Mouse (Mus musculus): ENCODE measurements at regions not wholly inside any gene's neighbourhood (a gene's known extent, or its start where the extent isn't known, plus 50 kb on each side); places are given as distances from the start of the nearest gene placed in this dataset.

GRCm38 (mm10) chr15:11774717-11775116 lies 132.4 kb downstream of the Npr3 start:
- no peaks in the 10 kb centered on the region for H3K4me1 ChIP-seq (replicated peaks; ENCODE audit: control insufficient read depth, insufficient read depth)

GRCm38 (mm10) chr15:11770596-11770995 lies 136.5 kb downstream of the Npr3 start:
- ATAC-seq (ENCODE audit: low FRiP score, low TSS enrichment): no peak
- no peaks in the 10 kb centered on the region for H3K9me3 ChIP-seq (ENCODE audit: control insufficient read depth, low read length)
- TF ChIP-seq CTCF (IDR thresholded peaks at IDR 0.05; ENCODE audit: low read depth) (no peak), EP300 (optimal IDR thresholded peaks at IDR 0.05) (no peak)
- no peak for DNase-seq (ENCODE audit: low spot score)
- H3K27ac ChIP-seq (replicated peaks): no peak overlapping the region
- H3K4me3 ChIP-seq (ENCODE audit: low read depth, low read length): no peak overlapping the region
- H3K4me1 ChIP-seq (replicated peaks; ENCODE audit: control insufficient read depth, insufficient read depth): no peaks in the 10 kb centered on the region
- no peaks in the 10 kb centered on the region for H3K27me3 ChIP-seq (ENCODE audit: control insufficient read depth, insufficient read depth, low read length)
- H3K36me3 ChIP-seq (ENCODE audit: control insufficient read depth, insufficient read depth, low read length): no peaks in the 10 kb centered on the region
- H3K9ac ChIP-seq (ENCODE audit: low read length): no peak overlapping the region
- WGBS: 23% methylated on average over 1 of the region's 1 CpGs
- H3K4me2 ChIP-seq (replicated peaks; ENCODE audit: low read depth): no peak overlapping the region

More at GRCm38 (mm10) chr15:11774717-11775116, 132.4 kb downstream of the Npr3 start:
- Histone ChIP-seq H3K36me3 (ENCODE audit: control insufficient read depth, insufficient read depth, low read length) (no peaks in the 10 kb centered on the region), H3K4me2 (replicated peaks; ENCODE audit: low read depth) (no peak overlapping the region), H3K27ac (replicated peaks) (no peak overlapping the region), H3K4me3 (ENCODE audit: low read depth, low read length) (no peak overlapping the region), H3K27me3 (ENCODE audit: control insufficient read depth, insufficient read depth, low read length) (no peaks in the 10 kb centered on the region), H3K9me3 (ENCODE audit: control insufficient read depth, low read length) (no peaks in the 10 kb centered on the region), H3K9ac (ENCODE audit: low read length) (no peak overlapping the region)
- TF ChIP-seq CTCF (IDR thresholded peaks at IDR 0.05; ENCODE audit: low read depth) (no peak), EP300 (optimal IDR thresholded peaks at IDR 0.05) (no peak)
- 64% methylated on average over 5 of the region's 5 CpGs for WGBS
- DNase-seq (ENCODE audit: low spot score) (no peak), ATAC-seq (ENCODE audit: low FRiP score, low TSS enrichment) (no peak)

GRCm38 (mm10) chr15:11757963-11758362 lies 149.1 kb downstream of the Npr3 start:
- Histone ChIP-seq H3K27ac (replicated peaks) (no peak overlapping the region), H3K9me3 (ENCODE audit: control insufficient read depth, low read length) (no peaks in the 10 kb centered on the region), H3K4me2 (replicated peaks; ENCODE audit: low read depth) (no peak overlapping the region), H3K4me1 (replicated peaks; ENCODE audit: control insufficient read depth, insufficient read depth) (no peaks in the 10 kb centered on the region), H3K36me3 (ENCODE audit: control insufficient read depth, insufficient read depth, low read length) (no peaks in the 10 kb centered on the region), H3K4me3 (ENCODE audit: low read depth, low read length) (no peak overlapping the region), H3K27me3 (ENCODE audit: control insufficient read depth, insufficient read depth, low read length) (no peaks in the 10 kb centered on the region), H3K9ac (ENCODE audit: low read length) (no peak overlapping the region)
- 89% methylated on average over 1 of the region's 1 CpGs for WGBS
- no peak for TF ChIP-seq EP300 (optimal IDR thresholded peaks at IDR 0.05)
- TF ChIP-seq CTCF (IDR thresholded peaks at IDR 0.05; ENCODE audit: low read depth): no peak
- ATAC-seq (ENCODE audit: low FRiP score, low TSS enrichment) (no peak), DNase-seq (ENCODE audit: low spot score) (no peak)

GRCm38 (mm10) chr15:11756786-11757185 lies 150.3 kb downstream of the Npr3 start:
- no peaks in the 10 kb centered on the region for H3K4me1 ChIP-seq (replicated peaks; ENCODE audit: control insufficient read depth, insufficient read depth)
- WGBS: 70% methylated on average over 7 of the region's 7 CpGs

GRCm38 (mm10) chr15:11753216-11753615 lies 153.9 kb downstream of the Npr3 start:
- no peaks in the 10 kb centered on the region for H3K36me3 ChIP-seq (ENCODE audit: control insufficient read depth, insufficient read depth, low read length)
- no peaks in the 10 kb centered on the region for H3K27me3 ChIP-seq (ENCODE audit: control insufficient read depth, insufficient read depth, low read length)
- WGBS: 22% methylated on average over 3 of the region's 3 CpGs
- H3K4me3 ChIP-seq (ENCODE audit: low read depth, low read length): no peak overlapping the region
- no peak overlapping the region for H3K9ac ChIP-seq (ENCODE audit: low read length)
- peak; percentile 40 for DNase-seq (ENCODE audit: low spot score)
- ATAC-seq (ENCODE audit: low FRiP score, low TSS enrichment): no peak
- no peaks in the 10 kb centered on the region for H3K9me3 ChIP-seq (ENCODE audit: control insufficient read depth, low read length)
- H3K4me1 ChIP-seq (replicated peaks; ENCODE audit: control insufficient read depth, insufficient read depth): no peaks in the 10 kb centered on the region
- peak; percentile 95 for TF ChIP-seq CTCF (IDR thresholded peaks at IDR 0.05; ENCODE audit: low read depth)
- no peak for TF ChIP-seq EP300 (optimal IDR thresholded peaks at IDR 0.05)
- no peak overlapping the region for H3K27ac ChIP-seq (replicated peaks)
- no peak overlapping the region for H3K4me2 ChIP-seq (replicated peaks; ENCODE audit: low read depth)

More at GRCm38 (mm10) chr15:11756786-11757185, 150.3 kb downstream of the Npr3 start:
- H3K27me3 ChIP-seq (ENCODE audit: control insufficient read depth, insufficient read depth, low read length): no peaks in the 10 kb centered on the region
- no peak for TF ChIP-seq EP300 (optimal IDR thresholded peaks at IDR 0.05)
- TF ChIP-seq CTCF (IDR thresholded peaks at IDR 0.05; ENCODE audit: low read depth): no peak
- ATAC-seq (ENCODE audit: low FRiP score, low TSS enrichment) (no peak), DNase-seq (ENCODE audit: low spot score) (no peak)
- no peaks in the 10 kb centered on the region for H3K9me3 ChIP-seq (ENCODE audit: control insufficient read depth, low read length)
- H3K27ac ChIP-seq (replicated peaks): no peak overlapping the region
- H3K36me3 ChIP-seq (ENCODE audit: control insufficient read depth, insufficient read depth, low read length): no peaks in the 10 kb centered on the region
- no peak overlapping the region for H3K4me3 ChIP-seq (ENCODE audit: low read depth, low read length)
- H3K4me2 ChIP-seq (replicated peaks; ENCODE audit: low read depth): no peak overlapping the region
- no peak overlapping the region for H3K9ac ChIP-seq (ENCODE audit: low read length)

- ATAC-seq (ENCODE audit: low FRiP score, low TSS enrichment) (no peak), DNase-seq (ENCODE audit: low spot score) (no peak)
- Histone ChIP-seq H3K36me3 (ENCODE audit: control insufficient read depth, insufficient read depth, low read length) (no peaks in the 10 kb centered on the region), H3K4me1 (replicated peaks; ENCODE audit: control insufficient read depth, insufficient read depth) (no peaks in the 10 kb centered on the region), H3K9ac (ENCODE audit: low read length) (no peak overlapping the region), H3K27me3 (ENCODE audit: control insufficient read depth, insufficient read depth, low read length) (no peaks in the 10 kb centered on the region), H3K27ac (replicated peaks) (no peak overlapping the region), H3K4me2 (replicated peaks; ENCODE audit: low read depth) (no peak overlapping the region), H3K9me3 (ENCODE audit: control insufficient read depth, low read length) (no peaks in the 10 kb centered on the region), H3K4me3 (ENCODE audit: low read depth, low read length) (no peak overlapping the region)
- 61% methylated on average over 5 of the region's 5 CpGs for WGBS
- TF ChIP-seq CTCF (IDR thresholded peaks at IDR 0.05; ENCODE audit: low read depth) (no peak), EP300 (optimal IDR thresholded peaks at IDR 0.05) (no peak)
Observed at GRCm38 (mm10) chr15:11750893-11751292, 156.2 kb downstream of the Npr3 start.

Measured in stomach, postnatal 0 days (tissue).